Mouse (Mus musculus): ENCODE measurements around the gene Ank2.

DNA sequence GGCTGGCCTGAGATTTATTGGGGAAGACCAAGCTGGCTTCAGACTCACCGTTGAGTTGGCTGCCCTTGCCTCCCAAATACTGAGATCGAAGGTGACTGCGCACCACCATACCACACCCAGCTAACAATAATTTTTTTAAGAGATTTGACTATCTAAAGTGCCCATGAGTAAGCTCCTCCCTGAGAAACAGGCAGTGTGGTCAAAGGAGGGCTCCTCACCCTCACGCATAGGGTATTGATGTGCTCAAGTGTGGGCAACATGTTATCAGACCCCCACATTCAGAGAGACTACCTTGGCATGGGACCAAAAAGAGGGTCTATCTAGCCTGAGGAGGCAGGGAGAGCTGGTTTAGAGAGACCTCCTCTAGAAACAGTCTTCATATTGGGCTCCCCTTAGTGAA is 92.3 kb downstream of the Ank2 start:
- no peak for TF ChIP-seq CTCF (IDR thresholded peaks at IDR 0.05; ENCODE audit: control insufficient read depth, insufficient read depth, insufficient replicate concordance, low read depth, low read length)
- TF ChIP-seq POLR2A (IDR thresholded peaks at IDR 0.05; ENCODE audit: control insufficient read depth, low read depth, low read length): no peak
